Mouse (Mus musculus): ENCODE data around the gene Pgc. TPM values are rescaled to one million over a fixed set of nuclear protein-coding genes. Genes with fewer than 3 reads are reported as not detected.

Pgc gene
- polyA plus RNA-seq, 1 experiment: not detected

- TF ChIP-seq GATA1 (IDR thresholded peaks at IDR 0.05; ENCODE audit: low read length): no peak
Observed at GRCm38 (mm10) chr17:47737271-47738065, 10.8 kb downstream of the Pgc start.

GRCm38 (mm10) chr17:47738066-47738878 is 11.6 kb downstream of the Pgc start:
- no peak for TF ChIP-seq GATA1 (IDR thresholded peaks at IDR 0.05; ENCODE audit: low read length)

GRCm38 (mm10) chr17:47738879-47739798 is 12.5 kb downstream of the Pgc start:
- TF ChIP-seq GATA1 (IDR thresholded peaks at IDR 0.05; ENCODE audit: low read length): no peak

GRCm38 (mm10) chr17:47740186-47740585 is 13.5 kb downstream of the Pgc start:
- no peak for TF ChIP-seq GATA1 (IDR thresholded peaks at IDR 0.05; ENCODE audit: low read length)

- peak; percentile 90 for TF ChIP-seq GATA1 (IDR thresholded peaks at IDR 0.05; ENCODE audit: low read length)
Observed at GRCm38 (mm10) chr17:47742991-47743734, 16.5 kb downstream of the Pgc start.

GRCm38 (mm10) chr17:47744086-47744485 is 17.4 kb downstream of the Pgc start:
- TF ChIP-seq GATA1 (IDR thresholded peaks at IDR 0.05; ENCODE audit: low read length): no peak

- no peak for TF ChIP-seq GATA1 (IDR thresholded peaks at IDR 0.05; ENCODE audit: low read length)
Observed at GRCm38 (mm10) chr17:47744746-47745368, 18.2 kb downstream of the Pgc start.

- TF ChIP-seq GATA1 (IDR thresholded peaks at IDR 0.05; ENCODE audit: low read length): no peak
Observed at GRCm38 (mm10) chr17:47748791-47749553, 22.3 kb downstream of the Pgc start.

GRCm38 (mm10) chr17:47749626-47750025 is 23.0 kb downstream of the Pgc start:
- no peak for TF ChIP-seq GATA1 (IDR thresholded peaks at IDR 0.05; ENCODE audit: low read length)

- no peak for TF ChIP-seq GATA1 (IDR thresholded peaks at IDR 0.05; ENCODE audit: low read length)
Observed at GRCm38 (mm10) chr17:47750101-47750500, 23.5 kb downstream of the Pgc start.

GRCm38 (mm10) chr17:47751811-47752210 is 25.2 kb downstream of the Pgc start:
- no peak for TF ChIP-seq GATA1 (IDR thresholded peaks at IDR 0.05; ENCODE audit: low read length)

GRCm38 (mm10) chr17:47753130-47753775 is 26.6 kb downstream of the Pgc start:
- no peak for TF ChIP-seq GATA1 (IDR thresholded peaks at IDR 0.05; ENCODE audit: low read length)

GRCm38 (mm10) chr17:47754246-47754645 is 27.6 kb downstream of the Pgc start:
- no peak for TF ChIP-seq GATA1 (IDR thresholded peaks at IDR 0.05; ENCODE audit: low read length)
